Mouse (Mus musculus): Measurements from ENCODE around the gene Trpc2. TPM values are rescaled to one million over a fixed set of nuclear protein-coding genes. Genes with fewer than 3 reads are reported as not detected.
A peak's percentile ranks its signal among the peaks of the same experiment; 100 is the strongest.

Gene Trpc2
- polyA plus RNA-seq, 1 experiment from 2014 or later, result 0.42 TPM

- H3K4me2 ChIP-seq (replicated peaks; ENCODE audit: low read depth, low read length), result no peak overlapping the region
- no peak overlapping the region for H3K4me3 ChIP-seq (ENCODE audit: low read depth, low read length)
- H3K27ac ChIP-seq (ENCODE audit: low read depth, low read length), result no peak overlapping the region
- H3K9ac ChIP-seq (ENCODE audit: low read depth, low read length), result no peak overlapping the region
- ATAC-seq (ENCODE audit: low FRiP score) (no peak), DNase-seq (ENCODE audit: low spot score) (no peak)
- H3K9me3 ChIP-seq (ENCODE audit: control insufficient read depth, low read length), result no peaks in the 10 kb centered on the region
- H3K27me3 ChIP-seq (ENCODE audit: control insufficient read depth, insufficient read depth, low read length), result no peaks in the 10 kb centered on the region
- H3K4me1 ChIP-seq (replicated peaks; ENCODE audit: control insufficient read depth, insufficient read depth, low read length), result no peaks in the 10 kb centered on the region
- WGBS, result 94% methylated on average over 4 of the region's 4 CpGs
- H3K36me3 ChIP-seq (ENCODE audit: control insufficient read depth, insufficient read depth, low read length), result peaks cover 10% of the 10 kb centered on the region
Measured at GRCm38 (mm10) chr7:102132395-102132794, 49.5 kb downstream of the Trpc2 start.

- no peak overlapping the region for H3K27ac ChIP-seq (ENCODE audit: low read depth, low read length)
- no peak for ATAC-seq (ENCODE audit: low FRiP score)
- H3K27me3 ChIP-seq (ENCODE audit: control insufficient read depth, insufficient read depth, low read length), result no peaks in the 10 kb centered on the region
- H3K4me3 ChIP-seq (ENCODE audit: low read depth, low read length), result no peak overlapping the region
- H3K4me2 ChIP-seq (replicated peaks; ENCODE audit: low read depth, low read length), result no peak overlapping the region
- DNase-seq (ENCODE audit: low spot score), result peak; percentile 59
- no peaks in the 10 kb centered on the region for H3K9me3 ChIP-seq (ENCODE audit: control insufficient read depth, low read length)
- 84% methylated on average over 1 of the region's 1 CpGs for WGBS
- H3K9ac ChIP-seq (ENCODE audit: low read depth, low read length), result no peak overlapping the region
- no peaks in the 10 kb centered on the region for H3K4me1 ChIP-seq (replicated peaks; ENCODE audit: control insufficient read depth, insufficient read depth, low read length)
- H3K36me3 ChIP-seq (ENCODE audit: control insufficient read depth, insufficient read depth, low read length), result peaks cover 17% of the 10 kb centered on the region
Measured at GRCm38 (mm10) chr7:102137464-102137863, 54.5 kb downstream of the Trpc2 start.

GRCm38 (mm10) chr7:102137898-102138297 is 55.0 kb downstream of the Trpc2 start:
- Histone ChIP-seq H3K4me2 (replicated peaks; ENCODE audit: low read depth, low read length) (no peak overlapping the region), H3K4me1 (replicated peaks; ENCODE audit: control insufficient read depth, insufficient read depth, low read length) (no peaks in the 10 kb centered on the region), H3K4me3 (ENCODE audit: low read depth, low read length) (no peak overlapping the region), H3K27ac (ENCODE audit: low read depth, low read length) (no peak overlapping the region), H3K9ac (ENCODE audit: low read depth, low read length) (no peak overlapping the region), H3K36me3 (ENCODE audit: control insufficient read depth, insufficient read depth, low read length) (peaks cover 17% of the 10 kb centered on the region), H3K27me3 (ENCODE audit: control insufficient read depth, insufficient read depth, low read length) (no peaks in the 10 kb centered on the region), H3K9me3 (ENCODE audit: control insufficient read depth, low read length) (no peaks in the 10 kb centered on the region)
- no peak for DNase-seq (ENCODE audit: low spot score)
- WGBS, result 97% methylated on average over 5 of the region's 5 CpGs
- ATAC-seq (ENCODE audit: low FRiP score), result no peak

Other genes starting within 250 kb of the Trpc2 start
- 22.5 and 25.2 TPM in 2 replicates for gene Inppl1, start 244.9 kb upstream of the Trpc2 start, polyA plus RNA-seq (2014; fragmentation: Nextera tagmentation; extraction: Ambion mirVana)
- 0.73 and 2.1 TPM in 2 replicates for gene Folr2, start 225.9 kb upstream of the Trpc2 start, polyA plus RNA-seq (2014; fragmentation: Nextera tagmentation; extraction: Ambion mirVana)
- 90.2 and 91.3 TPM in 2 replicates for gene Anapc15, start 219.4 kb upstream of the Trpc2 start, polyA plus RNA-seq (2014; fragmentation: Nextera tagmentation; extraction: Ambion mirVana)
- gene Folr1, start 212.3 kb upstream of the Trpc2 start, polyA plus RNA-seq (2014; fragmentation: Nextera tagmentation; extraction: Ambion mirVana), result 11.5 and 12.1 TPM in 2 replicates
- 127 TPM in 2 replicates for gene Lamtor1, start 177.2 kb upstream of the Trpc2 start, polyA plus RNA-seq (2014; fragmentation: Nextera tagmentation; extraction: Ambion mirVana)
- gene Tomt, start 176.8 kb upstream of the Trpc2 start, polyA plus RNA-seq (2014; fragmentation: Nextera tagmentation; extraction: Ambion mirVana), result 0.48 and 0.89 TPM in 2 replicates
- 11.4 and 12.2 TPM in 2 replicates for gene Lrrc51, start 149.2 kb upstream of the Trpc2 start, polyA plus RNA-seq (2014; fragmentation: Nextera tagmentation; extraction: Ambion mirVana)
- 86.9 and 88.9 TPM in 2 replicates for gene Numa1, start 149.0 kb upstream of the Trpc2 start, polyA plus RNA-seq (2014; fragmentation: Nextera tagmentation; extraction: Ambion mirVana)
- gene Il18bp, start 64.4 kb upstream of the Trpc2 start, polyA plus RNA-seq (2014; fragmentation: Nextera tagmentation; extraction: Ambion mirVana), result 3.1 and 4.4 TPM in 2 replicates
- gene Rnf121, start 17.6 kb upstream of the Trpc2 start, polyA plus RNA-seq (2014; fragmentation: Nextera tagmentation; extraction: Ambion mirVana), result 27.1 and 29.8 TPM in 2 replicates
- gene Xndc1, start 17.6 kb upstream of the Trpc2 start, polyA plus RNA-seq (2014; fragmentation: Nextera tagmentation; extraction: Ambion mirVana), result 19.5 and 23.3 TPM in 2 replicates
- gene Xntrpc, start 17.4 kb upstream of the Trpc2 start, polyA plus RNA-seq (2014; fragmentation: Nextera tagmentation; extraction: Ambion mirVana), result 1.0 and 2.0 TPM in 2 replicates
- gene Art1, start 18.6 kb downstream of the Trpc2 start, polyA plus RNA-seq (2014; fragmentation: Nextera tagmentation; extraction: Ambion mirVana), result 0.88 and 0.96 TPM in 2 replicates
- gene Art5, start 26.4 kb downstream of the Trpc2 start, polyA plus RNA-seq (2014; fragmentation: Nextera tagmentation; extraction: Ambion mirVana), result 2.2 and 2.3 TPM in 2 replicates
- gene Chrna10, start 33.7 kb downstream of the Trpc2 start, polyA plus RNA-seq (2014; fragmentation: Nextera tagmentation; extraction: Ambion mirVana), result not detected in 2 replicates
- 40.0 and 42.1 TPM in 2 replicates for gene Nup98, start 127.1 kb downstream of the Trpc2 start, polyA plus RNA-seq (2014; fragmentation: Nextera tagmentation; extraction: Ambion mirVana)
- gene Pgap2, start 127.1 kb downstream of the Trpc2 start, polyA plus RNA-seq (2014; fragmentation: Nextera tagmentation; extraction: Ambion mirVana), result 47.4 and 50.3 TPM in 2 replicates
- 35.3 and 35.5 TPM in 2 replicates for gene Rhog, start 172.9 kb downstream of the Trpc2 start, polyA plus RNA-seq (2014; fragmentation: Nextera tagmentation; extraction: Ambion mirVana)
- 9.3 and 10.3 TPM in 2 replicates for gene Stim1, start 184.7 kb downstream of the Trpc2 start, polyA plus RNA-seq (2014; fragmentation: Nextera tagmentation; extraction: Ambion mirVana)